Mouse (Mus musculus) neural tube, embryonic 12.5 days (tissue): ENCODE data around the gene Ephb3. TPM values are rescaled to one million over a fixed set of nuclear protein-coding genes. Genes with fewer than 3 reads are reported as not detected.

Experiments used
- ATAC-seq: fragments of 200-750 bp; cut with Nextera tagmentation; 2 replicates; pipeline ENCODE4 v1.8.0; 2017; ENCODE audit warnings: low read depth, mild to moderate bottlenecking, moderate TSS enrichment, moderate library complexity; ENCODE audit not compliant: low FRiP score
- H3K27ac ChIP-seq: fragments of 300-500 bp; sonication (generic); 2 replicates; pipeline ENCODE4 v1.5.1; 2016
- H3K27me3 ChIP-seq: fragments of 300-500 bp; sonication (generic); replicated peaks from 2 replicates; pipeline ENCODE4 v1.6.1; 2016; ENCODE audit warnings: mild to moderate bottlenecking
- H3K36me3 ChIP-seq: fragments of 300-500 bp; sonication (generic); 2 replicates; pipeline ENCODE4 v1.6.1; 2016; ENCODE audit warnings: mild to moderate bottlenecking
- H3K4me1 ChIP-seq: fragments of 300-500 bp; sonication (generic); 2 replicates; pipeline ENCODE4 v1.6.1; 2016
- H3K4me2 ChIP-seq: fragments of 300-500 bp; sonication (generic); replicated peaks from 2 replicates; pipeline ENCODE4 v1.6.1; 2016; ENCODE audit warnings: mild to moderate bottlenecking
- H3K4me3 ChIP-seq: fragments of 300-500 bp; sonication (generic); 2 replicates; pipeline ENCODE4 v1.5.1; 2016
- H3K9ac ChIP-seq: fragments of 300-500 bp; sonication (generic); 2 replicates; pipeline ENCODE4 v1.6.1; 2016; ENCODE audit warnings: mild to moderate bottlenecking
- H3K9me3 ChIP-seq: fragments of 300-500 bp; sonication (generic); 2 replicates; pipeline ENCODE4 v1.6.1; 2016; ENCODE audit warnings: mild to moderate bottlenecking
- WGBS: fragments of 180-500 bp; shearing (Covaris S2); methylation state at CpG from one replicate; pipeline ENCODE4 v1.1.7; 2016; 5-methylcytosine and 5-hydroxymethylcytosine counted together
- microRNA-seq: library from miRNA; unstranded; fragments of <30 nt; microRNA quantifications from one replicate; pipeline ENCODE4, GENCODE M21; 2017
- polyA plus RNA-seq: library from polyadenylated mRNA; unstranded; fragments of >200 nt; fragmentation: Nextera tagmentation; extraction: Ambion mirVana; gene quantifications from 2 replicates; pipeline ENCODE4 v1.2.1, GENCODE M21; 2016

Ephb3 gene
- polyA plus RNA-seq, 1 experiment from 2014 or later = 20.4 TPM

DNA sequence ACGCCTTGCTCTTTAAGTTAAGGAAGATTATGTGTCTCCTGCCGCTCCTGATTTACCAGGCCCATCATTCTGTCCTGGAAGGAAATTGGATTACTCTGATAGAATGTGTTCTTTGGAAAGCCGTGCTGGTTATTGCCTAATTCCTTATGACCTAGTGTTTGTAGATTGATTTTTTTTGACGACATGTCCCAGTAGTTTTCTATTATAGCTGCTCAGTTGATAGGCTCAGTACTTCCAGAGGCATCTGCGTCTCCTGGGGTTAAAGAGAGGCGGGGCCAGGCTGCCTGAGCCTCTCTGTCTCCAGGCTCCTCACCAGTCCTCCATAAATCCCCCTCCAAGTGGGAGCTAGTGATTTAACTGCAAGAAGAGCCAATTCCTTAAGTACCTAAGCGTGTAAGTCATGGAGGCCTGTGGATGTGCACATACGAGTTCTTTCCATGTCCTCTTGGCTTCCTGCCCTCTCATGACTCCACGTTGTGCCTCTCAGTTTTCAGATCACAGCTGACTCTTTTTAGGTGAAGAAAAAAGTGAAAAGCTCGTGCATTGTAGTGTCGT, 47.9 kb downstream of the Ephb3 start:
- Histone ChIP-seq H3K9me3 (no peaks in the 10 kb centered on the region), H3K27ac (no peak overlapping the region), H3K4me1 (peaks cover 14% of the 10 kb centered on the region), H3K4me2 (no peak overlapping the region), H3K27me3 (peaks cover 30% of the 10 kb centered on the region), H3K36me3 (no peaks in the 10 kb centered on the region), H3K9ac (no peak overlapping the region), H3K4me3 (no peak overlapping the region)
- no peak for ATAC-seq
- 50% methylated on average over 11 of the region's 11 CpGs for WGBS

DNA sequence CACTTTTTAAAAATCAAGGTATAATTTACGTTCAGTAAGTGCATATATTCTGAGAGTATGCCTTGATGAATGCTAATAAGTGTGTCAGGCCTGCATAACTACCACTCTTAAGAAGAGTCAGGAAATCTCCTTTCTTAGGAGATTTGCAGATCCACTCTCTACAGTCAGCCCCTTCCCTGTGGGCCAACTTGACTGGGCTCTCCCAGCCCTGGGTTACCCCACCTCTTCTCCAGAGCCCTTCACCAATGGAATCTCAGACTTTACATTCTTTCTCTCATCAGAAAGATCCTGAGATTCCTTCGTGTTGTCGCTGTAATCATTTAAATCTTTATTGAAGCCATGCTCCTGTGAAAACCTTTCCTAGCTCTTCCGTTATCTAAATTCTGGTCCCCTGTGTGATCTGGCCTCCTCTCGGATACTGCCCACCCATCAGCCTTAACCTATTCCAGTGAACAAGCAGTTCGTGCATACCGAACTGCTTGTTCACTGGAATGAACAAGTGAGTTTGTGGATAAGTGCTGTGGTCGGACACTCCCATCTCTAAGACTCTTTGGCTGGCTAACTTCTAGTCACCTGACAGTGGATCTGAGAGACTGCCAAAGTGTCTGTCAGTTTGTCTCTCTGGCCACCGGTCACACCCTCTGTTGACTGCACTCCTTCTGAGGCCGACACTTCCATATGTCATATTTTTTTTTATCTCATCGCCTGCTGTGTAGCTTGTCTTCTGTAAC, 51.2 kb downstream of the Ephb3 start:
- Histone ChIP-seq H3K9ac (no peak overlapping the region), H3K27me3 (0 out of 2 replicates have a peak, but pooled peaks cover under 1% of the 10 kb centered on the region), H3K4me2 (no peak overlapping the region), H3K4me1 (no peaks in the 10 kb centered on the region), H3K4me3 (no peak overlapping the region), H3K9me3 (no peaks in the 10 kb centered on the region), H3K27ac (no peak overlapping the region), H3K36me3 (no peaks in the 10 kb centered on the region)
- 86% methylated on average over 11 of the region's 11 CpGs for WGBS
- ATAC-seq = no peak

DNA sequence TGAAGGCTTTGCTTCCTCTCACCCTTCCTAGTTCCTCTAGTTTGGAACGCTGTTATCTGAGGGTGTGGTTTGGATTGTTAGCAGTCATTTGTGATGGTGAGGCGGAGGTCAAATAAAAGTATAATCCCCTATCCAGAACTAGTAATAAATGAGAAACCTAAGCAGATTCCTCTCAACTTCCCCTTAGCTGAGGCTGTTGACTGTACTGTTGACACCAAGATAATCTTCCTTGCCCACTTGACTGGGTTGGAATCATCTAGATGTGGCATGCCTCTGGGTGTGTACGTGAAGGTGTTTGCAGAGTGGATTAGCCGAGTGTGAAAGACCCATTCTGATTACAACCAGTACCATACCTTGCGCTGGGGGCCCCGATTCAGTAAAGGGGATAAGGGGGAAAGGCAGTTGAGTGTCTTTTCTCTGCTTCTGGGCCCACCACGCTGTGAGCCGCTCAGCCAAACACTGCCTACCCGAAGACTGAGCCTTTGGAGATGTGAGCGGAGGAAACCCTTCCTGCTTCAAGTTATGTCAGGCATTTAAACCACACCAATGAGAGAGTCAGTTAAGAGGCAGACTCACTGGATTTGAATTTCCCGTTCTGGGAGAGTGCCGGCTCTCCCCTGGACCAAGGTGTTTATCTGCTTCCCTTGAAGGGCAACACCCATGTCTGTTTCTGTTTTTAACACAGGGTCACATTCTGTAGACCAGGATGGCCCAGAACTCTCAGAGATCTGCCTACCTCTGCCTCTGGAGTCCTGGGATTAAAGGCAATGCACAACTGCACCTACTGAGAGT, 52.2 kb downstream of the Ephb3 start:
- H3K4me3 ChIP-seq = no peak overlapping the region
- no peak for ATAC-seq
- 92% methylated on average over 12 of the region's 12 CpGs for WGBS

DNA sequence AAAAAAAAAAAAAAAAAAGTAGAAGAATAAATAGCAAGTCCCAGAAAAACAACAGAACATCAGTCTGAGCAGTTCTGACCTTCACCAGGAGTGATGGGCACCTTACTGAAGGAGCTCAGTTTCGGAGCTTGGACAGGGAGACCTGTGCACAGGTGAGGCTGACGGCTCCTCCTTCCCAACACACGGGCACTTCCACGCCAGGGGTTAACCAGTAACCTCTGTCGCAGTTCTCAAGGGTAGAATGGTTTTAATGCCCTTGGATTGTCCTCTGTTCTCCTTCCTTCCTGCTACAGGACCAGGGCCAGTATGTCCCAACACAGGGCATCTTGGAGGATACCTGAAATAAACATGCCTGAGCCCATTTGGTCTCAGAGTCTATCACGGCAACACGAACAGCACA, 60.9 kb downstream of the Ephb3 start:
- H3K27ac ChIP-seq = no peak overlapping the region
- WGBS = 87% methylated on average over 7 of the region's 7 CpGs

More for the DNA sequence above, 52.2 kb downstream of the Ephb3 start:
- no peaks in the 10 kb centered on the region for H3K4me1 ChIP-seq
- no peak overlapping the region for H3K27ac ChIP-seq
- no peak overlapping the region for H3K9ac ChIP-seq
- no peak overlapping the region for H3K4me2 ChIP-seq
- H3K9me3 ChIP-seq = no peaks in the 10 kb centered on the region
- no peaks in the 10 kb centered on the region for H3K36me3 ChIP-seq
- no peaks in the 10 kb centered on the region for H3K27me3 ChIP-seq

DNA sequence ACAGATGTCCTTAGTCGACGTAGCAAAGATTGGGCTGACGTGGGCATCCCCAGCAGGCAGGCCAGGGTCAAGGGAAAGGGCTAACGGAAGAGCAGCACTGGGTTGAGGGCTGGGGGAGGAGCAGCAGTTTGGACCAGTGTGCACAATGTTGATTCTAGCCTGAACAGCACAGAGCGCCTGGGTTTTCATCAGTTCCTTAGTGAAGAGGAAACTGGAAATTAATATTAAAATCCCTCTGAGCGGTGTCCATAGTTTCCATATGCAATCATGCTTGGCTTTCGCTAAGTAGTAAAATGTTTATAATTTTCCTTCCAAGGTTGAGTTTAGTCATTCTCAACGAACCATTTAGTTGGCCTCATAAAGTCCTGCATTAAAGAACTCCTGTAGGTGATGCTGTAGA, 65.2 kb downstream of the Ephb3 start:
- ATAC-seq = no peak
- no peaks in the 10 kb centered on the region for H3K27me3 ChIP-seq
- H3K27ac ChIP-seq = no peak overlapping the region
- H3K4me3 ChIP-seq = no peak overlapping the region
- H3K9ac ChIP-seq = no peak overlapping the region
- no peaks in the 10 kb centered on the region for H3K36me3 ChIP-seq
- 61% methylated on average over 8 of the region's 8 CpGs for WGBS
- no peaks in the 10 kb centered on the region for H3K9me3 ChIP-seq
- no peak overlapping the region for H3K4me2 ChIP-seq
- peaks cover 34% of the 10 kb centered on the region for H3K4me1 ChIP-seq

More for the DNA sequence above, 60.9 kb downstream of the Ephb3 start:
- H3K27me3 ChIP-seq = no peaks in the 10 kb centered on the region
- no peak overlapping the region for H3K4me3 ChIP-seq
- H3K36me3 ChIP-seq = no peaks in the 10 kb centered on the region
- no peak for ATAC-seq
- no peak overlapping the region for H3K4me2 ChIP-seq
- H3K9me3 ChIP-seq = no peaks in the 10 kb centered on the region
- 0 out of 2 replicates have a peak, but pooled peaks cover 5% of the 10 kb centered on the region for H3K4me1 ChIP-seq
- no peak overlapping the region for H3K9ac ChIP-seq

DNA sequence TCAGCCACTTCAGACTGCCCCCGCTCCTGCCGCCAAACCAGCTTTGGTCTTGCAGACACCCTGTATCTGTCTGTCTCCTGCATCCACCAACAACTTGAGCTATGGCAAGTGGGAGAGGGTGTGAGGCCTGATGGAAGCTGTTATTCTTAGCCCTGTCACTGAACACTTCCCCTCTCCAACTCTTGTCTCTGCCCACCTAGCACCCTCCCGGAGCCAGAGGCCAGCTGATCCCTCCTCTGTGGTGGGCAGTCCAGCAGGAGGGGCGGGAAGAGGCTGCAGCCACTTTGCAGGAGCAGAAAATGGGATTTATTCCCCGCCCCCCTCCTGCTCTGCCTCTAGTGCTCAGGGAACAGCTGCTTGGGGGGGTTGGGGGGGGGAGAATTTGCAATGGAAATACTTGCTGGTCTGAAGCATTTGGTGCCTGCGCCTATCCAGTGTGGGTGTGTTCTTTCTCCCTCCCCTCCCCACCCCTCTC, 67.3 kb downstream of the Ephb3 start:
- WGBS = 46% methylated on average over 6 of the region's 6 CpGs
- ATAC-seq = no peak
- H3K4me2 ChIP-seq = no peak overlapping the region
- no peaks in the 10 kb centered on the region for H3K9me3 ChIP-seq
- no peak overlapping the region for H3K27ac ChIP-seq
- H3K4me1 ChIP-seq = peaks cover 34% of the 10 kb centered on the region
- no peaks in the 10 kb centered on the region for H3K27me3 ChIP-seq
- H3K4me3 ChIP-seq = no peak overlapping the region
- H3K36me3 ChIP-seq = no peaks in the 10 kb centered on the region
- H3K9ac ChIP-seq = no peak overlapping the region

DNA sequence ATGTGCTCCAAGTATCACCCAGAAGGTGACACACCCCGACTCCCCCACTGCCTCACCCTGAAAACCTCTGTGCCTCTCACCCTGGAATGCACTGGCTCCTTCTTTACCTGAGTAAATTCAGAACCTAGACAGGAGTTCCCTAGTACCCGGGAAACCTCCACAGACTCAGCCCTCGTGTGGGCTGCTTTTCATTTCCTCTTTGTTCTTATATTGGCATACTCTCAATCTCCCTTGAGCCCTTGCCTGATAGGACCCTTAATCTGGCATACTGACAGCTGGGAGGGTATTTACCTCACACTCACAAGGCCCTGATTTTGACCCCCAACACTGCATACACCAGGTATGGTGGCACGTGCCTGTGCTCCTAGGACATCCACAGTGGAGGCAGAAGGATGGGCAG, 68.2 kb downstream of the Ephb3 start:
- no peaks in the 10 kb centered on the region for H3K9me3 ChIP-seq
- H3K4me1 ChIP-seq = peaks cover 37% of the 10 kb centered on the region
- WGBS = 68% methylated on average over 4 of the region's 4 CpGs
- no peak overlapping the region for H3K4me3 ChIP-seq
- ATAC-seq = no peak
- no peaks in the 10 kb centered on the region for H3K36me3 ChIP-seq
- H3K9ac ChIP-seq = no peak overlapping the region
- no peak overlapping the region for H3K27ac ChIP-seq
- no peak overlapping the region for H3K4me2 ChIP-seq
- no peaks in the 10 kb centered on the region for H3K27me3 ChIP-seq

Small RNA genes lying within 50 kb of the gene (microRNA-seq; reads per million reads assigned to microRNA genes)
- not detected for gene Mir7680

Other genes starting within 250 kb of the Ephb3 start
- gene Teddm3, start 50.8 kb upstream of the Ephb3 start, polyA plus RNA-seq = not detected in 2 replicates
- 30.3 and 30.9 TPM in 2 replicates for gene Vps8, start 218.4 kb downstream of the Ephb3 start, polyA plus RNA-seq